Mouse (Mus musculus): ENCODE measurements around the gene Nav3.

Gene Nav3

GRCm38 (mm10) chr10:109906413-109906785 lies 549.6 kb downstream of the Nav3 start:
- no peak for DNase-seq (ENCODE audit: low spot score)

GRCm38 (mm10) chr10:109905649-109906412 lies 550.2 kb downstream of the Nav3 start:
- no peak for DNase-seq (ENCODE audit: low spot score)

GRCm38 (mm10) chr10:109904841-109905240 lies 551.2 kb downstream of the Nav3 start:
- no peak for DNase-seq (ENCODE audit: low spot score)

- DNase-seq (ENCODE audit: low spot score) = no peak
These were observed 552.1 kb downstream of the Nav3 start for GRCm38 (mm10) chr10:109903701-109904555.

GRCm38 (mm10) chr10:109903241-109903640 lies 552.8 kb downstream of the Nav3 start:
- no peak for DNase-seq (ENCODE audit: low spot score)

GRCm38 (mm10) chr10:109889171-109889475 lies 566.9 kb downstream of the Nav3 start:
- DNase-seq (ENCODE audit: low spot score) = no peak

GRCm38 (mm10) chr10:109888355-109889170 lies 567.4 kb downstream of the Nav3 start:
- DNase-seq (ENCODE audit: low spot score) = no peak

- no peak for DNase-seq (ENCODE audit: low spot score)
These were observed 568.8 kb downstream of the Nav3 start for GRCm38 (mm10) chr10:109887160-109887559.

GRCm38 (mm10) chr10:109876107-109876506 lies 579.9 kb downstream of the Nav3 start:
- DNase-seq (ENCODE audit: low spot score) = no peak

- DNase-seq (ENCODE audit: low spot score) = no peak
These were observed 580.6 kb downstream of the Nav3 start for GRCm38 (mm10) chr10:109875312-109875830.

GRCm38 (mm10) chr10:109874652-109875311 lies 581.2 kb downstream of the Nav3 start:
- no peak for DNase-seq (ENCODE audit: low spot score)

GRCm38 (mm10) chr10:109866063-109866462 lies 589.9 kb downstream of the Nav3 start:
- no peak for DNase-seq (ENCODE audit: low spot score)

- no peak for DNase-seq (ENCODE audit: low spot score)
These were observed 590.6 kb downstream of the Nav3 start for GRCm38 (mm10) chr10:109865391-109865790.

GRCm38 (mm10) chr10:109864708-109865107 lies 591.3 kb downstream of the Nav3 start:
- no peak for DNase-seq (ENCODE audit: low spot score)

GRCm38 (mm10) chr10:109861275-109861674 lies 594.7 kb downstream of the Nav3 start:
- no peak for DNase-seq (ENCODE audit: low spot score)

- no peak for DNase-seq (ENCODE audit: low spot score)
These were observed 597.4 kb downstream of the Nav3 start for GRCm38 (mm10) chr10:109858568-109858967.

GRCm38 (mm10) chr10:109852392-109852791 lies 603.6 kb downstream of the Nav3 start:
- no peak for DNase-seq (ENCODE audit: low spot score)

GRCm38 (mm10) chr10:109847631-109848030 lies 608.4 kb downstream of the Nav3 start:
- DNase-seq (ENCODE audit: low spot score) = no peak

GRCm38 (mm10) chr10:109843661-109844060 lies 612.3 kb downstream of the Nav3 start:
- DNase-seq (ENCODE audit: low spot score) = no peak

- DNase-seq (ENCODE audit: low spot score) = no peak
These were observed 623.2 kb downstream of the Nav3 start for GRCm38 (mm10) chr10:109832768-109833291.

- DNase-seq (ENCODE audit: low spot score) = no peak
These were observed 649.1 kb downstream of the Nav3 start for GRCm38 (mm10) chr10:109806782-109807493.
